Comparison of ENCODE assay signal across 8 mouse cellular contexts in the genomic region with DNA sequence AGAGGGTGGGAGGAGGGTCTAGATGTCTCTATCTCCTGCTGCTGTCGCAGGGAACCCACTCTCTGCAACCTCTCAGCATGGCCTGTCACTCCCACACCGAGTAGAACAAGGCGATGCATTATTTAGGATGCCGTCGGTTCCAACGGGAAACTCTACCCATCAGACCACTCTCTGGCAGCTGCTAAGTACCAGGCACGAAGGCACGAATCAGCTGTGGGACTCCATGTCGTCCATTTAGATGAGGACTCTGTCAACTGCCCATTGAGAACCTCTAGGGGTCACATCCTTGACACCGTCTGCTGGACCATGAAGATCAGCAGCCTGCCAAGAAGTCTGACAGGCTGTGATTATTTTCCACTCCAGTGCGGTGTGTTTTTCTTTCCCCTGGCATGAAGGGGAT.
DNase-seq lines count a peak whose midpoint lies in the region; ATAC-seq and TF ChIP-seq lines count a peak whose summit lies in the region.

No protein-coding gene starts in this region.

- intact Hi-C loops in gastrocnemius, adult 2 months (cut with DNase I) = no loop called here
- intact Hi-C loops in heart, postnatal 14 days (cut with DNase I) = no loop called here

- no peak overlapping the region for H3K4me2 ChIP-seq in forebrain, embryonic 13.5 days
- no peak overlapping the region for H3K4me2 ChIP-seq in hindbrain, embryonic 16.5 days (ENCODE audit: low read length)
- no peak overlapping the region for H3K4me2 ChIP-seq in midbrain, embryonic 16.5 days (ENCODE audit: low read length)

- no peaks in the 10 kb centered on the region for H3K27me3 ChIP-seq in forebrain, embryonic 13.5 days
- H3K27me3 ChIP-seq in forebrain, embryonic 10.5 days (ENCODE audit: poor library complexity, severe bottlenecking) = no peaks in the 10 kb centered on the region
- H3K27me3 ChIP-seq in hindbrain, embryonic 16.5 days (replicated peaks; ENCODE audit: control insufficient read depth, insufficient read depth, low read length) = no peaks in the 10 kb centered on the region
- H3K27me3 ChIP-seq in midbrain, embryonic 16.5 days (ENCODE audit: control insufficient read depth, insufficient read depth, low read depth, low read length) = no peaks in the 10 kb centered on the region

- no peak overlapping the region for H3K4me3 ChIP-seq in forebrain, embryonic 13.5 days
- H3K4me3 ChIP-seq in forebrain, embryonic 10.5 days = no peak overlapping the region
- no peak overlapping the region for H3K4me3 ChIP-seq in hindbrain, embryonic 16.5 days (ENCODE audit: low read length)
- no peak overlapping the region for H3K4me3 ChIP-seq in midbrain, embryonic 16.5 days (ENCODE audit: low read depth, low read length)
- H3K4me3 ChIP-seq in gastrocnemius, adult 2 months = no peak overlapping the region

- no peak for TF ChIP-seq CTCF in gastrocnemius, adult 2 months (IDR thresholded peaks at IDR 0.05)

- 55% methylated on average over 11 of the region's 11 CpGs for WGBS in forebrain, embryonic 13.5 days
- WGBS in forebrain, embryonic 10.5 days = 82% methylated on average over 11 of the region's 11 CpGs
- 22% methylated on average over 11 of the region's 11 CpGs for WGBS in hindbrain, embryonic 16.5 days
- WGBS in midbrain, embryonic 16.5 days = 38% methylated on average over 11 of the region's 11 CpGs

- H3K36me3 ChIP-seq in forebrain, embryonic 13.5 days (ENCODE audit: poor library complexity, severe bottlenecking) = no peaks in the 10 kb centered on the region
- no peaks in the 10 kb centered on the region for H3K36me3 ChIP-seq in forebrain, embryonic 10.5 days (replicated peaks)
- no peaks in the 10 kb centered on the region for H3K36me3 ChIP-seq in hindbrain, embryonic 16.5 days (ENCODE audit: control insufficient read depth, insufficient read depth, low read length)
- H3K36me3 ChIP-seq in midbrain, embryonic 16.5 days (ENCODE audit: control insufficient read depth, insufficient read depth, low read length) = no peaks in the 10 kb centered on the region

- no peak for DNase-seq in forebrain, embryonic 10.5 days (ENCODE audit: extremely low spot score, low spot score)
- DNase-seq in lung, postnatal 10 days = peak; percentile 21
- DNase-seq in lung, postnatal 25 days (ENCODE audit: low spot score) = no peak
- no peak for DNase-seq in gastrocnemius, adult 2 months
- no peak for DNase-seq in heart, postnatal 14 days

- no peaks in the 10 kb centered on the region for H3K9me3 ChIP-seq in forebrain, embryonic 13.5 days (replicated peaks)
- no peaks in the 10 kb centered on the region for H3K9me3 ChIP-seq in forebrain, embryonic 10.5 days
- no peaks in the 10 kb centered on the region for H3K9me3 ChIP-seq in hindbrain, embryonic 16.5 days (ENCODE audit: control insufficient read depth, low read length)
- no peaks in the 10 kb centered on the region for H3K9me3 ChIP-seq in midbrain, embryonic 16.5 days (replicated peaks; ENCODE audit: control insufficient read depth, low read length, poor library complexity, severe bottlenecking)

- peak; percentile 61 for ATAC-seq in forebrain, embryonic 13.5 days
- peak; percentile 86 for ATAC-seq in hindbrain, embryonic 16.5 days
- peak; percentile 75 for ATAC-seq in midbrain, embryonic 16.5 days

- peak overlapping the region; percentile 54; the same call in 1 of the 2 replicates for H3K27ac ChIP-seq in forebrain, embryonic 13.5 days
- H3K27ac ChIP-seq in forebrain, embryonic 10.5 days = no peak overlapping the region
- H3K27ac ChIP-seq in hindbrain, embryonic 16.5 days (ENCODE audit: low read depth, low read length) = no peak overlapping the region
- H3K27ac ChIP-seq in midbrain, embryonic 16.5 days (ENCODE audit: low read length) = no peak overlapping the region; the same call in 1 of the 2 replicates
- no peak overlapping the region for H3K27ac ChIP-seq in gastrocnemius, adult 2 months

- no peak overlapping the region for H3K9ac ChIP-seq in forebrain, embryonic 13.5 days
- H3K9ac ChIP-seq in hindbrain, embryonic 16.5 days (ENCODE audit: low read depth, low read length) = no peak overlapping the region
- H3K9ac ChIP-seq in midbrain, embryonic 16.5 days (ENCODE audit: low read depth, low read length) = no peak overlapping the region

- H3K4me1 ChIP-seq in forebrain, embryonic 13.5 days = peaks cover 37% of the 10 kb centered on the region
- H3K4me1 ChIP-seq in forebrain, embryonic 10.5 days = peaks cover 36% of the 10 kb centered on the region
- peaks cover 6% of the 10 kb centered on the region; the same call in 1 of the 2 replicates for H3K4me1 ChIP-seq in hindbrain, embryonic 16.5 days (ENCODE audit: control insufficient read depth, insufficient read depth, low read depth, low read length)
- 0 out of 2 replicates have a peak, but pooled peaks cover 2% of the 10 kb centered on the region for H3K4me1 ChIP-seq in midbrain, embryonic 16.5 days (ENCODE audit: control insufficient read depth, insufficient read depth, low read length)
